Mouse (Mus musculus) heart, adult 2 months (tissue): ENCODE measurements at regions not wholly inside any gene's neighbourhood (a gene's known extent, or its start where the extent isn't known, plus 50 kb on each side); places are given as distances from the start of the nearest gene placed in this dataset.

ENCODE experiments used
- CTCF ChIP-seq: fragments of 200-600 bp; IDR thresholded peaks from 2 replicates; pipeline ENCODE4 v1.8.1; 2022; ENCODE audit warnings: antibody characterized with exemption, mild to moderate bottlenecking, moderate library complexity
- EP300 ChIP-seq: fragments of 200-500 bp; IDR thresholded peaks from 2 replicates; pipeline ENCODE4 v1.6.1; 2011; ENCODE audit warnings: low read depth, low read length, control low read depth; ENCODE audit not compliant: insufficient read depth
- POLR2A ChIP-seq: fragments of 200-500 bp; IDR thresholded peaks from 2 replicates; pipeline ENCODE4 v1.6.1; 2011; ENCODE audit warnings: mild to moderate bottlenecking, low read depth, low read length, control low read depth; ENCODE audit not compliant: insufficient read depth

DNA sequence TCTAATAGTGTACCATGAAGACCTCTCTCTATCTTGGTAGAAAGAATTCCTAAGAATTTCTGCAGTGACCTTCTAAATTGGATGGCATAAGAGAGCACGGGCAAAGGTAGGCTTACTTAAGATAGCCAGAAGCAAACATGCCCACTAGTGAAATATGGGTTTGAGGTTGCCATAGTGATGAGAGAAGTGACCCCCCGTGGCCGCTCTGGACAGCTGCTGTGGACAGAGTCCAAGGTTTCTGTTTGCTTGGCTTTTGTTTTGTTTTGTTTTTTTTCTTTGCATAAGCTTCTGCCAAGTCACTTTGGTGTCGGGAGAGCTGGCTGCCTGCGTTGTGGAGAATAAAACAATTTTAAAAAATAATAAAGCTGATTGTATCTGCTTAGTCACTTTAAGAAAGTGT, 151.8 kb upstream of the Cdh4 start:
- TF ChIP-seq POLR2A (no peak), CTCF (no peak), EP300 (no peak)
